Mouse (Mus musculus) testis, adult 2 months (tissue): ENCODE results near the gene Kcnd3. TPM values are rescaled to one million over a fixed set of nuclear protein-coding genes. Genes with fewer than 3 reads are reported as not detected.

Experiments
- H3K27ac ChIP-seq: fragments of 200-500 bp; 2 replicates; pipeline ENCODE4 v1.5.1; 2012; ENCODE audit warnings: low read depth, low read length; ENCODE audit not compliant: control insufficient read depth, insufficient read depth
- H3K27me3 ChIP-seq: fragments of 200-500 bp; 2 replicates; pipeline ENCODE4 v1.6.1; 2012; ENCODE audit warnings: mild to moderate bottlenecking, low read length, moderate library complexity; ENCODE audit not compliant: control insufficient read depth, insufficient read depth
- H3K36me3 ChIP-seq: fragments of 200-500 bp; 2 replicates; pipeline ENCODE4 v1.6.1; 2012; ENCODE audit warnings: mild to moderate bottlenecking, low read length; ENCODE audit not compliant: control insufficient read depth, insufficient read depth
- H3K4me1 ChIP-seq: fragments of 200-500 bp; 2 replicates; pipeline ENCODE4 v1.6.1; 2012; ENCODE audit warnings: low read length; ENCODE audit not compliant: control insufficient read depth, insufficient read depth
- H3K4me3 ChIP-seq: fragments of 200-500 bp; 2 replicates; pipeline ENCODE4 v1.5.1; 2012; ENCODE audit warnings: low read depth, mild to moderate bottlenecking, low read length, moderate library complexity, mixed read lengths; ENCODE audit not compliant: control insufficient read depth
- CTCF ChIP-seq: fragments of 200-500 bp; IDR thresholded peaks from 2 replicates; pipeline ENCODE4 v1.5.1; 2012; ENCODE audit warnings: low read depth, mild to moderate bottlenecking, inconsistent platforms, low read length, moderate library complexity; ENCODE audit not compliant: control insufficient read depth, insufficient read depth, insufficient replicate concordance
- POLR2A ChIP-seq: fragments of 200-500 bp; IDR thresholded peaks from 2 replicates; pipeline ENCODE4 v1.6.1; 2012; ENCODE audit warnings: low read depth, mild to moderate bottlenecking, inconsistent platforms, low read length, moderate library complexity; ENCODE audit not compliant: control insufficient read depth
- polyA plus RNA-seq: library from polyadenylated mRNA; depleted of rRNA; stranded (reverse); fragments of >200 nt; gene quantifications from 2 replicates; pipeline ENCODE4 v1.2.3, GENCODE M21; 2012

Kcnd3 gene
- polyA plus RNA-seq, 1 experiment = 4.6 TPM

GRCm38 (mm10) chr3:105688536-105688935 lies 236.4 kb downstream of the Kcnd3 start:
- TF ChIP-seq CTCF = no peak
- no peak for TF ChIP-seq POLR2A

GRCm38 (mm10) chr3:105693327-105694080 lies 241.4 kb downstream of the Kcnd3 start:
- Histone ChIP-seq H3K27me3 (no peaks in the 10 kb centered on the region), H3K36me3 (no peaks in the 10 kb centered on the region), H3K27ac (0 out of 2 replicates have a peak overlapping the region, but pooled peaks have one; percentile 24), H3K4me1 (no peaks in the 10 kb centered on the region; the same call in 1 of the 2 replicates), H3K4me3 (no peak overlapping the region)
- TF ChIP-seq CTCF (no peak), POLR2A (no peak)

More at GRCm38 (mm10) chr3:105688536-105688935, 236.4 kb downstream of the Kcnd3 start:
- H3K4me1 ChIP-seq = peaks cover 5% of the 10 kb centered on the region; the same call in 1 of the 2 replicates
- no peaks in the 10 kb centered on the region for H3K27me3 ChIP-seq
- no peaks in the 10 kb centered on the region; the same call in 1 of the 2 replicates for H3K36me3 ChIP-seq
- peak overlapping the region; percentile 69; the same call in 1 of the 2 replicates for H3K4me3 ChIP-seq
- no peak overlapping the region for H3K27ac ChIP-seq

GRCm38 (mm10) chr3:105695476-105696386 lies 243.6 kb downstream of the Kcnd3 start:
- Histone ChIP-seq H3K4me1 (no peaks in the 10 kb centered on the region; the same call in 1 of the 2 replicates), H3K27ac (peak overlapping the region; percentile 33), H3K27me3 (no peaks in the 10 kb centered on the region), H3K4me3 (no peak overlapping the region), H3K36me3 (no peaks in the 10 kb centered on the region)
- TF ChIP-seq CTCF (no peak), POLR2A (no peak)

GRCm38 (mm10) chr3:105696387-105697147 lies 244.4 kb downstream of the Kcnd3 start:
- H3K4me3 ChIP-seq = no peak overlapping the region
- no peaks in the 10 kb centered on the region; the same call in 1 of the 2 replicates for H3K4me1 ChIP-seq
- TF ChIP-seq POLR2A (no peak), CTCF (no peak)
- H3K27me3 ChIP-seq = no peaks in the 10 kb centered on the region
- H3K36me3 ChIP-seq = no peaks in the 10 kb centered on the region
- peak overlapping the region; percentile 33; the same call in 1 of the 2 replicates for H3K27ac ChIP-seq

GRCm38 (mm10) chr3:105697148-105697441 lies 245.0 kb downstream of the Kcnd3 start:
- TF ChIP-seq POLR2A = no peak
- TF ChIP-seq CTCF = no peak
- no peaks in the 10 kb centered on the region for H3K27me3 ChIP-seq
- H3K4me1 ChIP-seq = no peaks in the 10 kb centered on the region; the same call in 1 of the 2 replicates
- no peak overlapping the region for H3K27ac ChIP-seq
- H3K4me3 ChIP-seq = no peak overlapping the region
- no peaks in the 10 kb centered on the region for H3K36me3 ChIP-seq

- no peaks in the 10 kb centered on the region for H3K36me3 ChIP-seq
- no peaks in the 10 kb centered on the region; the same call in 1 of the 2 replicates for H3K4me1 ChIP-seq
- no peak overlapping the region for H3K4me3 ChIP-seq
- TF ChIP-seq POLR2A (no peak), CTCF (no peak)
- H3K27ac ChIP-seq = no peak overlapping the region
- no peaks in the 10 kb centered on the region for H3K27me3 ChIP-seq
Observed at GRCm38 (mm10) chr3:105698311-105698710, 246.2 kb downstream of the Kcnd3 start.
